ENCODE assay signal across 8 mouse cellular contexts in genomic region chr11:30160625-30161172, GRCm38 (mm10).
A peak's percentile ranks its signal among the peaks of the same experiment; 100 is the strongest.
DNase-seq lines count a peak whose midpoint lies in the region; ATAC-seq and TF ChIP-seq lines count a peak whose summit lies in the region.

No protein-coding gene starts in this region.

- no peak for TF ChIP-seq CTCF in heart, adult 2 months (IDR thresholded peaks at IDR 0.05)
- TF ChIP-seq CTCF in G1E (IDR thresholded peaks at IDR 0.05; ENCODE audit: low read depth, low read length), result no peak

- no peaks in the 10 kb centered on the region for H3K9me3 ChIP-seq in G1E (replicated peaks)
- H3K9me3 ChIP-seq in heart, embryonic 11.5 days (replicated peaks; ENCODE audit: control insufficient read depth, low read length), result no peaks in the 10 kb centered on the region
- no peaks in the 10 kb centered on the region for H3K9me3 ChIP-seq in liver, embryonic 16.5 days (replicated peaks; ENCODE audit: control insufficient read depth, low read length)
- H3K9me3 ChIP-seq in forebrain, embryonic 14.5 days (replicated peaks; ENCODE audit: control insufficient read depth, low read length), result no peaks in the 10 kb centered on the region

- peak overlapping the region; percentile 31 for H3K4me2 ChIP-seq in heart, embryonic 11.5 days
- H3K4me2 ChIP-seq in liver, embryonic 16.5 days (ENCODE audit: low read depth, low read length), result peak overlapping the region; percentile 40; the same call in 1 of the 2 replicates
- no peak overlapping the region for H3K4me2 ChIP-seq in forebrain, embryonic 14.5 days (ENCODE audit: low read length)

- H3K36me3 ChIP-seq in heart, adult 2 months (ENCODE audit: control insufficient read depth, insufficient read depth, low read length), result peaks cover 87% of the 10 kb centered on the region
- H3K36me3 ChIP-seq in G1E (replicated peaks), result peaks cover 28% of the 10 kb centered on the region
- H3K36me3 ChIP-seq in heart, embryonic 11.5 days (ENCODE audit: control insufficient read depth, insufficient read depth, low read length), result peaks cover 4% of the 10 kb centered on the region; the same call in 1 of the 2 replicates
- H3K36me3 ChIP-seq in liver, embryonic 16.5 days (ENCODE audit: control insufficient read depth, insufficient read depth), result no peaks in the 10 kb centered on the region
- H3K36me3 ChIP-seq in forebrain, embryonic 14.5 days (ENCODE audit: control insufficient read depth, insufficient read depth, low read length), result 0 out of 2 replicates have a peak, but pooled peaks cover 6% of the 10 kb centered on the region

- ATAC-seq in G1E (ENCODE audit: extremely low read depth, insufficient number of reproducible peaks, low FRiP score, poor library complexity, severe bottlenecking), result peak; percentile 68
- no peak; the same call in 1 of the 2 replicates for ATAC-seq in heart, embryonic 11.5 days (replicated peaks; ENCODE audit: insufficient number of reproducible peaks, low FRiP score, low TSS enrichment)
- peak; percentile 80 for ATAC-seq in liver, embryonic 16.5 days (ENCODE audit: low read depth)
- no peak for ATAC-seq in forebrain, embryonic 14.5 days

- peak overlapping the region; percentile 80 for H3K27ac ChIP-seq in heart, adult 2 months
- peak overlapping the region; percentile 91 for H3K27ac ChIP-seq in heart, embryonic 11.5 days (ENCODE audit: low read depth, low read length)
- H3K27ac ChIP-seq in liver, embryonic 16.5 days (ENCODE audit: low read length), result peak overlapping the region; percentile 46
- no peak overlapping the region for H3K27ac ChIP-seq in forebrain, embryonic 14.5 days (ENCODE audit: low read depth, low read length)

- peaks cover 53% of the 10 kb centered on the region for H3K4me1 ChIP-seq in heart, adult 2 months (ENCODE audit: control insufficient read depth, insufficient read depth, low read length)
- peaks cover 93% of the 10 kb centered on the region for H3K4me1 ChIP-seq in G1E (ENCODE audit: insufficient read depth, low read depth, low read length)
- peaks cover 80% of the 10 kb centered on the region for H3K4me1 ChIP-seq in heart, embryonic 11.5 days (ENCODE audit: control insufficient read depth, insufficient read depth, low read length)
- H3K4me1 ChIP-seq in liver, embryonic 16.5 days (ENCODE audit: control insufficient read depth, low read depth, low read length), result peaks cover 62% of the 10 kb centered on the region
- no peaks in the 10 kb centered on the region for H3K4me1 ChIP-seq in forebrain, embryonic 14.5 days (ENCODE audit: control insufficient read depth, insufficient read depth, low read length)

- TF ChIP-seq EP300 in heart, adult 2 months (IDR thresholded peaks at IDR 0.05; ENCODE audit: insufficient read depth, low read depth, low read length), result no peak

- TF ChIP-seq POLR2A in heart, adult 2 months (IDR thresholded peaks at IDR 0.05; ENCODE audit: insufficient read depth, low read depth, low read length), result no peak

- peaks cover 15% of the 10 kb centered on the region for H3K79me2 ChIP-seq in heart, adult 2 months (replicated peaks; ENCODE audit: control insufficient read depth, insufficient read depth, low read length)

- DNase-seq in heart, adult 2 months, result peak; percentile 45 to 47
- DNase-seq in heart, postnatal 4 days, result no peak
- DNase-seq in G1E (ENCODE audit: low spot score), result peak; percentile 23
- no peak for DNase-seq in spleen, postnatal 10 days (ENCODE audit: low spot score in 2 of 2)
- DNase-seq in forebrain, embryonic 14.5 days (ENCODE audit: low spot score), result no peak
- no peak for DNase-seq in cerebellum, adult 9-11 months

- H3K9ac ChIP-seq in heart, adult 2 months (ENCODE audit: low read depth, low read length), result 0 out of 2 replicates have a peak overlapping the region, but pooled peaks have one; percentile 24
- no peak overlapping the region for H3K9ac ChIP-seq in heart, embryonic 11.5 days (ENCODE audit: low read depth, low read length)
- H3K9ac ChIP-seq in liver, embryonic 16.5 days (ENCODE audit: low read depth, low read length), result no peak overlapping the region
- H3K9ac ChIP-seq in forebrain, embryonic 14.5 days (ENCODE audit: low read length), result no peak overlapping the region

- H3K27me3 ChIP-seq in heart, adult 2 months (ENCODE audit: control insufficient read depth, insufficient read depth, low read length), result no peaks in the 10 kb centered on the region
- no peaks in the 10 kb centered on the region for H3K27me3 ChIP-seq in G1E (ENCODE audit: insufficient read depth, low read length)
- no peaks in the 10 kb centered on the region for H3K27me3 ChIP-seq in heart, embryonic 11.5 days (ENCODE audit: control insufficient read depth, insufficient read depth, low read length)
- H3K27me3 ChIP-seq in liver, embryonic 16.5 days (ENCODE audit: control insufficient read depth, insufficient read depth, low read depth, low read length), result no peaks in the 10 kb centered on the region
- no peaks in the 10 kb centered on the region for H3K27me3 ChIP-seq in forebrain, embryonic 14.5 days (replicated peaks; ENCODE audit: control insufficient read depth, insufficient read depth, low read length)

- H3K4me3 ChIP-seq in heart, adult 2 months, result no peak overlapping the region
- H3K4me3 ChIP-seq in G1E (ENCODE audit: low read depth, low read length), result peak overlapping the region; percentile 32; the same call in 1 of the 2 replicates
- H3K4me3 ChIP-seq in heart, embryonic 11.5 days (ENCODE audit: low read depth, low read length), result no peak overlapping the region
- no peak overlapping the region for H3K4me3 ChIP-seq in liver, embryonic 16.5 days (ENCODE audit: low read depth, low read length)
- no peak overlapping the region for H3K4me3 ChIP-seq in forebrain, embryonic 14.5 days (ENCODE audit: low read depth, low read length)

- intact Hi-C loops in heart, adult 2 months (cut with DNase I), result loop anchor here (2.0 to 5.0 kb wide), 2 partner anchors 96 to 357 kb away; no protein-coding TSS in a partner anchor

- 37% methylated on average over 4 of the region's 4 CpGs for WGBS in heart, adult 2 months
- WGBS in heart, embryonic 11.5 days (ENCODE audit: insufficient replicate concordance), result 36% methylated on average over 4 of the region's 4 CpGs
- 32% methylated on average over 4 of the region's 4 CpGs for WGBS in liver, embryonic 16.5 days (ENCODE audit: insufficient replicate concordance)
- WGBS in forebrain, embryonic 14.5 days, result 77% methylated on average over 4 of the region's 4 CpGs

Comparison
In these comparisons a context has a peak if more than half of its experiments do, and no peak if none do; other contexts are left out.
1. DNase-seq: peak in heart, adult 2 months (2 of 2) and G1E (single experiment); none in heart, postnatal 4 days (single experiment), spleen, postnatal 10 days (0 of 2), forebrain, embryonic 14.5 days (single experiment) and cerebellum, adult 9-11 months (single experiment).
2. ATAC-seq: peak in G1E (single experiment) and liver, embryonic 16.5 days (single experiment); none in heart, embryonic 11.5 days (single experiment) and forebrain, embryonic 14.5 days (single experiment).